In the genomic region with DNA sequence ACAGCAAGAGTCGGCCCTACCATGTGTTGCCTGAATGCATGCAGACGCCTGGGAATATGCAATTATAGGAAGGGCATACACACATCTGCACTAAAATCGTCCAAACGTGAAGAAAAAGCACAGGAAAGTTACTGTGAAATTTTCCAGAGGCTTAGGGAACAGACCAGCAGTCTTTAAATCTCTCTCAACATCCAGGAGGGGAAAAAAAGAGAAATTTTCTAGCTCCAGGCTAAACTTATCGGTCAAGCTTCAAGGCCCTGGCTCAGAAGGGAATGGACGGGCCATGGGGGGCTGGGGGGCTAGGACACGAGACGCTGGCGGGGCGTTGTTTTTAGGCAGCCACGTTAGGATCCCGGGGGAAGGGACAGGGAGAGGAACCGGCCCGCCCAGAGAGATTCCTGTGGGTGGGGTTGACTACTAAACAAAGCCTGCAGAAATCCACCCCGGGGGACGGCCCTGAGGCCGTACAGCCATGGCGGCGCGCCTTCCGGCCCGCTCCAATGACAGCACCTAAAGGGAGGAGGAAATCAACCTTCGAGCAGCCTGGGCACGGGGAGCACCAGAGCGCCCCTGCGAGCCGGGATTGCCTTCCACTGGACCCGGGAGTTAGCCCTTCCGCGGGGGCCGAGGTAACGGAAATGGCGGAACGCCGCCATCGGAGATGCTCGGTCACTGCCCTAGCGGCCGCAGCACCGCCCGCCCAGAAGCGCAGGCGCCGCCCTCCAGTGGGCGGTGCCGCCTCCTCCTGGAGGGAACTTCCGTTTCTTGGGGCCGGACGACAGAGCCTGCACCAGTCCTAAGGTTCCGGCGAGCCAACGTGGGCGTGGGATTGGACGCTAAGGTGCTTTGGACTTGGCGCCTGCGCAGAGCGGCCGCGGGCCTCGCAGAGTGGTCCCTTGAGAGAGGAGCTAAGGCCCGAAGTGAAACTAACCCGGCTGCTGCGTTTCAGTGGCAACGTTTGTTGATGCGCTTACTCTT, we compare ENCODE assay signal across 8 mouse cellular contexts. TPM values are rescaled to one million over a fixed set of nuclear protein-coding genes. Genes with fewer than 3 reads are reported as not detected.
DNase-seq lines count a peak whose midpoint lies in the region; ATAC-seq and TF ChIP-seq lines count a peak whose summit lies in the region.

No protein-coding gene starts in this region.

- DNase-seq in WW6 (ENCODE audit: low read depth, low spot score): peak; percentile 76
- peak; percentile 61 to 83 for DNase-seq in cerebellum, postnatal 4 days (ENCODE audit: low spot score in 2 of 2)
- peak; percentile 94 for DNase-seq in gastrocnemius, adult 18-20 months (ENCODE audit: low spot score)
- peak; percentile 96 for DNase-seq in hindbrain, postnatal 0 days (ENCODE audit: low spot score)
- DNase-seq in left cerebral cortex, adult 2 months (ENCODE audit: extremely low spot score in 1 of 2, low spot score in 2 of 2): peak; percentile 87 to 88
- DNase-seq in right cerebral cortex, adult 2 months (ENCODE audit: low spot score in 2 of 2): peak; percentile 86 to 87
- DNase-seq in urinary bladder, postnatal 14 days (ENCODE audit: low spot score): peak; percentile 92

- H3K9me3 ChIP-seq in hindbrain, postnatal 0 days (ENCODE audit: low read length): no peaks in the 10 kb centered on the region

- no peaks in the 10 kb centered on the region for H3K27me3 ChIP-seq in hindbrain, postnatal 0 days (ENCODE audit: insufficient read depth, low read length)

- H3K9ac ChIP-seq in hindbrain, postnatal 0 days (replicated peaks; ENCODE audit: low read length): peak overlapping the region; percentile 42

- TF ChIP-seq CTCF in hindbrain, postnatal 0 days (IDR thresholded peaks at IDR 0.05; ENCODE audit: low read depth): peak; percentile 43
- peak; percentile 43 for TF ChIP-seq CTCF in left cerebral cortex, adult 2 months (IDR thresholded peaks at IDR 0.05)

- peak overlapping the region; percentile 51 for H3K4me2 ChIP-seq in hindbrain, postnatal 0 days (ENCODE audit: low read depth, low read length)

- peak overlapping the region; percentile 47 for H3K4me3 ChIP-seq in hindbrain, postnatal 0 days (ENCODE audit: low read length)
- H3K4me3 ChIP-seq in left cerebral cortex, adult 2 months: peak overlapping the region; percentile 56

- no peaks in the 10 kb centered on the region for H3K4me1 ChIP-seq in hindbrain, postnatal 0 days (ENCODE audit: insufficient read depth, low read length)

- H3K27ac ChIP-seq in hindbrain, postnatal 0 days: peak overlapping the region; percentile 96
- H3K27ac ChIP-seq in left cerebral cortex, adult 2 months: peak overlapping the region; percentile 98

- H3K36me3 ChIP-seq in hindbrain, postnatal 0 days (ENCODE audit: insufficient read depth, low read length): no peaks in the 10 kb centered on the region

- intact Hi-C loops in left cerebral cortex, adult 2 months (cut with DNase I): loop anchor here (1.0 to 10.0 kb wide), 4 partner anchors 31 to 697 kb away; a partner anchor contains a TSS

- ATAC-seq in hindbrain, postnatal 0 days: peak; percentile 99
- peak; percentile 97 for ATAC-seq in megakaryocyte, adult 5-6 weeks (ENCODE audit: poor library complexity, severe bottlenecking)

- 34% methylated on average over 62 of the region's 65 CpGs for WGBS in hindbrain, postnatal 0 days

RNA-seq across cellular contexts. Expression of a gene that starts 8.3 kb away (rescaled TPM):
- 1 to 10 TPM; 1.5 to 4.4 TPM for total RNA-seq in gastrocnemius, adult 18-20 months (2021)
- 3.7 and 4.5 TPM in 2 replicates for total RNA-seq in hindbrain, postnatal 0 days (2014; rRNA removed)
- polyA plus RNA-seq in hindbrain, postnatal 0 days (2015; fragmentation: Nextera tagmentation; extraction: Ambion mirVana): 3.9 and 4.0 TPM in 2 replicates
- total RNA-seq in left cerebral cortex, adult 2 months (2021): 1 to 10 TPM; 1.4 to 2.9 TPM
- total RNA-seq in megakaryocyte, adult 5-6 weeks (2015): 5.9 and 7.8 TPM in 2 replicates
- total RNA-seq in megakaryocyte, adult 5-6 weeks (2017): 6.8 and 11.7 TPM in 2 replicates

RNA-seq across cellular contexts. Expression of a gene that starts 30.4 kb away (rescaled TPM):
- 10 to 100 TPM; 17.6 to 20.6 TPM for total RNA-seq in gastrocnemius, adult 18-20 months (2021)
- total RNA-seq in hindbrain, postnatal 0 days (2014; rRNA removed): 29.5 and 42.7 TPM in 2 replicates
- polyA plus RNA-seq in hindbrain, postnatal 0 days (2015; fragmentation: Nextera tagmentation; extraction: Ambion mirVana): 65.2 and 67.2 TPM in 2 replicates
- total RNA-seq in left cerebral cortex, adult 2 months (2021): 10 to 100 TPM; 30.7 to 34.0 TPM
- total RNA-seq in megakaryocyte, adult 5-6 weeks (2015): 45.1 and 50.2 TPM in 2 replicates
- 65.7 and 77.2 TPM in 2 replicates for total RNA-seq in megakaryocyte, adult 5-6 weeks (2017)

Comparison
In these comparisons a context has a peak if more than half of its experiments do, and no peak if none do; other contexts are left out.
1. Peak in every context shown above with its lines: DNase-seq, ATAC-seq, H3K4me3 ChIP-seq and H3K27ac ChIP-seq.